Mouse (Mus musculus): ENCODE results near the gene Clcnka.

DNA sequence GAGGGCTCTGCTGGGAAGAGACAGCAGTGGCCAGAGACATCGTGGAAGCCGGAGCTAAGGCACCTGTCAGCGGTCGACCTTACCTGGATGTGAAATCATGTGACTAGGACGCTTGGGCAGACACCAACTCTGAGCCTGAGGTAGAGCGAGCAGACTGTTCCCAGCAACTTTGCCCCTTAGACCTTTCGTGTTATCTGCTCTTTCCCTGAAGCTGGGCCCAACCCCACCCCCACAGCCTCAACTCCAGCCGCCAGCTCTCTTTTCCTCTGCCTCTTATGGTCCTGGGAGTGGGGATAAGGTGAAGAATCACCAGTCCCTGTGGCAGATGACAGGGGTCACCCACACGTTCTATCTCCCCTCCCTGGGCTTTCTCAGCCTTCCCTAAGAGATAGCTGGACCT lies 22.4 kb upstream of the Clcnka start:
- TF ChIP-seq POLR2A (IDR thresholded peaks at IDR 0.05; ENCODE audit: borderline replicate concordance, extremely low read depth, low read depth, low read length) = no peak
- no peak for TF ChIP-seq CTCF (IDR thresholded peaks at IDR 0.05; ENCODE audit: insufficient read depth, low read length)
